ENCODE assay signal across 8 mouse cellular contexts in the genomic region with DNA sequence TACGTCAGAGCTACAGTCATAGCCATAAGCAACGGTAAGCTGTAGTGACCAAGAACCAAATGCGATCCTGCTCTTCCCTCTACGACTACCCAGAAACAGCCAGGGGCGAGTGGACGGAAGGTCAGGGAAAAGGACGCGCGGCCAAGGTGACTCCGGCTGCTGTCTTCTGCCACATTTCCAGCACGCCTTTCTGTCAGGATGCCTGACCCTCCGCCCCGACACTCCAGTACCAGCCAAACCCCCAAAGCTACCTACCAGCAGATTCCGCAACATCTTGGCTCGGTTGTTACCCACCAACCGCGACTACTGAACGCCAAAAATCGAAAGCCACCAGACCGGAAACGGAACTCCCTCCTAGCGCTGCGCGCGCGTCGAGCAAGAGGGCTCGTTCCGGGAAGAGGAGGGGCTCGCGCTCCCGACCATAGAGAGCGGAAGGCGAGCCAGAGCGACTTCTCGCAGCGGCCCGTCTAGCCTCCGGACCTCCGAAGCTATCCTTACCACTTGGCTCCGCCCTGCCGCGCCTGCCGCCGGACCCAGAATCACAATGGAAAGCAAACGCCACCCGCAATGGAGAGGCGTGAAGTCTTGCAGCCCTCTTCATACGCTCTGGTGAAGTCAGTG. TPM values are rescaled to one million over a fixed set of nuclear protein-coding genes. Genes with fewer than 3 reads are reported as not detected.
DNase-seq lines count a peak whose midpoint lies in the region; ATAC-seq and TF ChIP-seq lines count a peak whose summit lies in the region.

A gene (minus strand): TSS at position 494 of the 621 bp plus-strand sequence.

- DNase-seq in Patski (ENCODE audit: low read depth, low spot score) = peak; percentile 54
- DNase-seq in cerebellum, postnatal 14 days = peak; percentile 95 to 96
- DNase-seq in frontal cortex, postnatal 14 days (ENCODE audit: low spot score in 2 of 2) = peak; percentile 87 to 89
- peak; percentile 82 to 84 for DNase-seq in layer of hippocampus, postnatal 25 days (ENCODE audit: extremely low spot score in 1 of 2, low spot score in 1 of 2)
- peak; percentile 96 for DNase-seq in lung, postnatal 25 days (ENCODE audit: low spot score)
- peak; percentile 99 for DNase-seq in retina, embryonic 14.5 days (ENCODE audit: low spot score)
- peak; percentile 95 for DNase-seq in thymus, postnatal 4 days

- peaks cover 22% of the 10 kb centered on the region for H3K4me1 ChIP-seq in hindbrain, embryonic 13.5 days (replicated peaks)

- CTCF ChIA-PET in Patski (lab: Charles Lee) = interaction anchor here (0.9 to 1.2 kb wide), 3 partner anchors 12 to 17 kb away, joined by 3 to 4 read pairs (median 3); no protein-coding TSS in a partner anchor

- peak within 1 kb of the TSS; percentile 69 for H3K4me2 ChIP-seq in hindbrain, embryonic 13.5 days

- peak within 1 kb of the TSS; percentile 86 for H3K4me3 ChIP-seq in hindbrain, embryonic 13.5 days

- POLR2A ChIA-PET in Patski (lab: Charles Lee) = interaction anchor here (0.7 to 0.9 kb wide), 3 partner anchors 9 to 284 kb away, joined by 3 read pairs; no protein-coding TSS in a partner anchor

- ATAC-seq in Patski = peak; percentile 94
- ATAC-seq in hindbrain, embryonic 13.5 days (ENCODE audit: low FRiP score) = peak; percentile 99

- under 1% methylated on average over 49 of the region's 49 CpGs for WGBS in hindbrain, embryonic 13.5 days

- in situ Hi-C loops in Patski (cut with MboI; ENCODE audit: low pct_unique_long_range_greater_than_20kb) = no loop called here

- H3K27me3 ChIP-seq in Patski = no peaks in the 10 kb centered on the region
- no peaks in the 10 kb centered on the region for H3K27me3 ChIP-seq in hindbrain, embryonic 13.5 days

- H3K9ac ChIP-seq in hindbrain, embryonic 13.5 days = peak within 1 kb of the TSS; percentile 90

- peaks cover 12% of the 10 kb centered on the region for H3K36me3 ChIP-seq in hindbrain, embryonic 13.5 days

- no peak for TF ChIP-seq CTCF in Patski (IDR thresholded peaks at IDR 0.05)

- peak within 1 kb of the TSS; percentile 83 for H3K27ac ChIP-seq in hindbrain, embryonic 13.5 days

- H3K9me3 ChIP-seq in hindbrain, embryonic 13.5 days = no peaks in the 10 kb centered on the region

RNA-seq across cellular contexts. Expression of the gene that starts here (rescaled TPM):
- polyA plus RNA-seq in Patski (2021) = 506 TPM
- polyA plus RNA-seq in hindbrain, embryonic 13.5 days (2015; fragmentation: Nextera tagmentation; extraction: Ambion mirVana) = 826 and 836 TPM in 2 replicates
- total RNA-seq in layer of hippocampus, postnatal 25 days (2021) = 100 to 1,000 TPM; 347 to 372 TPM

Comparison
In these comparisons a context has a peak if more than half of its experiments do, and no peak if none do; other contexts are left out.
1. Peak in every context shown above with its lines: DNase-seq, ATAC-seq, H3K4me3 ChIP-seq and H3K27ac ChIP-seq.